Mouse (Mus musculus): Measurements from ENCODE around the gene Akap12. TPM values are rescaled to one million over a fixed set of nuclear protein-coding genes. Genes with fewer than 3 reads are reported as not detected.

Gene Akap12
- 68.1 and 71.4 TPM in 2 replicates for polyA plus RNA-seq (2015; fragmentation: Nextera tagmentation; extraction: Ambion mirVana)

- Histone ChIP-seq H3K9ac (ENCODE audit: low read length) (peak within 1 kb of the TSS; percentile 83), H3K4me1 (ENCODE audit: control insufficient read depth, insufficient read depth, low read length) (0 out of 2 replicates have a peak, but pooled peaks cover 3% of the 10 kb centered on the region), H3K9me3 (replicated peaks; ENCODE audit: control insufficient read depth, low read length) (no peaks in the 10 kb centered on the region), H3K4me3 (replicated peaks; ENCODE audit: low read length) (peak within 1 kb of the TSS; percentile 72), H3K27ac (ENCODE audit: low read length) (peak within 1 kb of the TSS; percentile 75), H3K36me3 (ENCODE audit: control insufficient read depth, insufficient read depth, low read length) (no peaks in the 10 kb centered on the region; the same call in 1 of the 2 replicates), H3K4me2 (ENCODE audit: low read depth, low read length) (peak within 1 kb of the TSS; percentile 84), H3K27me3 (ENCODE audit: control insufficient read depth, insufficient read depth, low read length) (peaks cover 3% of the 10 kb centered on the region; the same call in 1 of the 2 replicates)
- under 1% methylated on average over 54 of the region's 54 CpGs for WGBS
- peak; percentile 78 for ATAC-seq (ENCODE audit: insufficient read depth, low FRiP score)
Measured at GRCm38 (mm10) chr10:4266041-4266930, at the start of gene Akap12. Akap12 (plus strand) TSS chr10:4266380.

- no peak overlapping the region for H3K4me3 ChIP-seq (replicated peaks; ENCODE audit: low read length)
- H3K27me3 ChIP-seq (ENCODE audit: control insufficient read depth, insufficient read depth, low read length): no peaks in the 10 kb centered on the region
- H3K9ac ChIP-seq (ENCODE audit: low read length): no peak overlapping the region
- no peak overlapping the region for H3K4me2 ChIP-seq (ENCODE audit: low read depth, low read length)
- ATAC-seq (ENCODE audit: insufficient read depth, low FRiP score): peak; percentile 71; the same call in 1 of the 2 replicates
- H3K36me3 ChIP-seq (ENCODE audit: control insufficient read depth, insufficient read depth, low read length): no peaks in the 10 kb centered on the region
- WGBS: 73% methylated on average over 17 of the region's 17 CpGs
- peak overlapping the region; percentile 27 for H3K27ac ChIP-seq (ENCODE audit: low read length)
- peaks cover 6% of the 10 kb centered on the region; the same call in 1 of the 2 replicates for H3K4me1 ChIP-seq (ENCODE audit: control insufficient read depth, insufficient read depth, low read length)
- H3K9me3 ChIP-seq (replicated peaks; ENCODE audit: control insufficient read depth, low read length): no peaks in the 10 kb centered on the region
Measured at GRCm38 (mm10) chr10:4230563-4231359, 35.4 kb upstream of the Akap12 start.

DNA sequence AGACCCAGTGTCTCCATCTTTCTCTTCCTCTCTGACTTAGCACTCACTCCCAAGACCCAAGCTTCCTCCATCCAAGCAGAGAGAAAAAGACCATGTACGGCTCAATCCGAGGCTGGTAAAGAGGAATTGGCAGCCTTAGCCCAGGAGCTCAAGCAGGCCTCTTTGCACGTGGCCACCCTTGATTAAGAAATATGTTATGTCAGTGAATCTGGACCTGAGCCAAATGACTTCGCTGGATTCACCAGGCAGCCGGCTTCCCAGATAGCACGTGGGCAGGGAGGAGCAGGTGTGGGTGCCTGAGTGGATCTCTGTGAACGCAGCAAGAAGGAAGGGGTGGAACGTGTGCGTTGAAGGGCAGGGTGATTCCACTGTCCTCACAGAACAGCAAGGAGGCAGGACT is 33.1 kb upstream of the Akap12 start:
- H3K4me3 ChIP-seq (replicated peaks; ENCODE audit: low read length): no peak overlapping the region
- peak; percentile 51; the same call in 1 of the 2 replicates for ATAC-seq (ENCODE audit: insufficient read depth, low FRiP score)
- WGBS: 18% methylated on average over 9 of the region's 9 CpGs

GRCm38 (mm10) chr10:4239794-4240574 is 26.2 kb upstream of the Akap12 start:
- H3K27ac ChIP-seq (ENCODE audit: low read length): peak overlapping the region; percentile 30; the same call in 1 of the 2 replicates
- H3K9me3 ChIP-seq (replicated peaks; ENCODE audit: control insufficient read depth, low read length): no peaks in the 10 kb centered on the region
- no peaks in the 10 kb centered on the region for H3K4me1 ChIP-seq (ENCODE audit: control insufficient read depth, insufficient read depth, low read length)
- no peaks in the 10 kb centered on the region for H3K27me3 ChIP-seq (ENCODE audit: control insufficient read depth, insufficient read depth, low read length)
- ATAC-seq (ENCODE audit: insufficient read depth, low FRiP score): no peak
- WGBS: 54% methylated on average over 5 of the region's 5 CpGs
- no peaks in the 10 kb centered on the region for H3K36me3 ChIP-seq (ENCODE audit: control insufficient read depth, insufficient read depth, low read length)
- H3K9ac ChIP-seq (ENCODE audit: low read length): no peak overlapping the region
- H3K4me3 ChIP-seq (replicated peaks; ENCODE audit: low read length): no peak overlapping the region
- H3K4me2 ChIP-seq (ENCODE audit: low read depth, low read length): no peak overlapping the region

More for the DNA sequence above, 33.1 kb upstream of the Akap12 start:
- Histone ChIP-seq H3K4me2 (ENCODE audit: low read depth, low read length) (no peak overlapping the region), H3K27ac (ENCODE audit: low read length) (no peak overlapping the region), H3K27me3 (ENCODE audit: control insufficient read depth, insufficient read depth, low read length) (no peaks in the 10 kb centered on the region), H3K9me3 (replicated peaks; ENCODE audit: control insufficient read depth, low read length) (no peaks in the 10 kb centered on the region), H3K9ac (ENCODE audit: low read length) (no peak overlapping the region), H3K4me1 (ENCODE audit: control insufficient read depth, insufficient read depth, low read length) (peaks cover 6% of the 10 kb centered on the region; the same call in 1 of the 2 replicates), H3K36me3 (ENCODE audit: control insufficient read depth, insufficient read depth, low read length) (no peaks in the 10 kb centered on the region)

GRCm38 (mm10) chr10:4243591-4244300 is 22.4 kb upstream of the Akap12 start:
- Histone ChIP-seq H3K4me1 (ENCODE audit: control insufficient read depth, insufficient read depth, low read length) (no peaks in the 10 kb centered on the region), H3K27me3 (ENCODE audit: control insufficient read depth, insufficient read depth, low read length) (no peaks in the 10 kb centered on the region), H3K4me2 (ENCODE audit: low read depth, low read length) (no peak overlapping the region), H3K9ac (ENCODE audit: low read length) (no peak overlapping the region), H3K9me3 (replicated peaks; ENCODE audit: control insufficient read depth, low read length) (no peaks in the 10 kb centered on the region), H3K4me3 (replicated peaks; ENCODE audit: low read length) (no peak overlapping the region), H3K36me3 (ENCODE audit: control insufficient read depth, insufficient read depth, low read length) (no peaks in the 10 kb centered on the region), H3K27ac (ENCODE audit: low read length) (no peak overlapping the region)
- 0 out of 2 replicates have a peak, but pooled peaks have one; percentile 61 for ATAC-seq (ENCODE audit: insufficient read depth, low FRiP score)
- WGBS: 72% methylated on average over 16 of the region's 16 CpGs

DNA sequence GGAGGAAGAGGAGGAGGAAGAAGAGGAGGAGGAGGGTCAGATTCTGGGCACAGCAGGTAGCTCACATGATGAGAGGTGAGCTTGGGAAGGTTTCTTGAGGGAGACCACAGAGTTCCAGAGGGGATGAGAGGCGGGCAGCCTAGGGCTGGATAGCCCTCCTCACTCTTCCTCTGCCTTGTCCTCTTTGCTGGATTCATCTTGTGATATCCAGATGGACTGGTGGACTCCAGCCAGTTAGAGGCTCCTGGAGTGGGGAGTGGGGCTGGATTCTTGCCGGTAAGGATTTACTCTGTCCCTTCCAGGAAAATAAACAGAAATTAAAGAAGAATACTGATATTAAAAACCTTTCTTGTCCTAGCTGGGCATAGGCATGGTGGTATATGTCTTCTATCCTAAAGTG is 20.4 kb upstream of the Akap12 start:
- Histone ChIP-seq H3K4me1 (ENCODE audit: control insufficient read depth, insufficient read depth, low read length) (no peaks in the 10 kb centered on the region), H3K9ac (ENCODE audit: low read length) (no peak overlapping the region), H3K27ac (ENCODE audit: low read length) (no peak overlapping the region), H3K4me2 (ENCODE audit: low read depth, low read length) (no peak overlapping the region), H3K36me3 (ENCODE audit: control insufficient read depth, insufficient read depth, low read length) (no peaks in the 10 kb centered on the region), H3K4me3 (replicated peaks; ENCODE audit: low read length) (no peak overlapping the region), H3K9me3 (replicated peaks; ENCODE audit: control insufficient read depth, low read length) (no peaks in the 10 kb centered on the region), H3K27me3 (ENCODE audit: control insufficient read depth, insufficient read depth, low read length) (no peaks in the 10 kb centered on the region)
- WGBS: 43% methylated on average over 2 of the region's 2 CpGs
- peak; percentile 80; the same call in 1 of the 2 replicates for ATAC-seq (ENCODE audit: insufficient read depth, low FRiP score)

- no peaks in the 10 kb centered on the region for H3K36me3 ChIP-seq (ENCODE audit: control insufficient read depth, insufficient read depth, low read length)
- no peak for ATAC-seq (ENCODE audit: insufficient read depth, low FRiP score)
- H3K9me3 ChIP-seq (replicated peaks; ENCODE audit: control insufficient read depth, low read length): no peaks in the 10 kb centered on the region
- no peaks in the 10 kb centered on the region for H3K27me3 ChIP-seq (ENCODE audit: control insufficient read depth, insufficient read depth, low read length)
- H3K27ac ChIP-seq (ENCODE audit: low read length): no peak overlapping the region
- no peaks in the 10 kb centered on the region for H3K4me1 ChIP-seq (ENCODE audit: control insufficient read depth, insufficient read depth, low read length)
- H3K9ac ChIP-seq (ENCODE audit: low read length): no peak overlapping the region
- 92% methylated on average over 7 of the region's 7 CpGs for WGBS
- no peak overlapping the region for H3K4me2 ChIP-seq (ENCODE audit: low read depth, low read length)
- no peak overlapping the region for H3K4me3 ChIP-seq (replicated peaks; ENCODE audit: low read length)
Measured at GRCm38 (mm10) chr10:4246407-4246806, 19.8 kb upstream of the Akap12 start.

- Histone ChIP-seq H3K9ac (ENCODE audit: low read length) (no peak overlapping the region), H3K36me3 (ENCODE audit: control insufficient read depth, insufficient read depth, low read length) (no peaks in the 10 kb centered on the region), H3K4me3 (replicated peaks; ENCODE audit: low read length) (no peak overlapping the region), H3K9me3 (replicated peaks; ENCODE audit: control insufficient read depth, low read length) (no peaks in the 10 kb centered on the region), H3K4me2 (ENCODE audit: low read depth, low read length) (no peak overlapping the region), H3K4me1 (ENCODE audit: control insufficient read depth, insufficient read depth, low read length) (no peaks in the 10 kb centered on the region), H3K27me3 (ENCODE audit: control insufficient read depth, insufficient read depth, low read length) (no peaks in the 10 kb centered on the region), H3K27ac (ENCODE audit: low read length) (no peak overlapping the region)
- 39% methylated on average over 4 of the region's 4 CpGs for WGBS
- ATAC-seq (ENCODE audit: insufficient read depth, low FRiP score): no peak
Measured at GRCm38 (mm10) chr10:4249235-4249845, 16.8 kb upstream of the Akap12 start.
